Comparison of ENCODE assay signal across 11 mouse cellular contexts in genomic region chr5:122262104-122262503, GRCm38 (mm10). TPM values are rescaled to one million over a fixed set of nuclear protein-coding genes. Genes with fewer than 3 reads are reported as not detected.
DNase-seq lines count a peak whose midpoint lies in the region; ATAC-seq and TF ChIP-seq lines count a peak whose summit lies in the region.
"Had no signal": no experiment of that assay in that cellular context is flagged by ENCODE, and none has a peak within 500 bp of the region (broad histone marks: within the 10 kb centered on the region; RNA-seq: fewer than 3 reads in every experiment).

No protein-coding gene starts in this region.

- 53% methylated on average over 7 of the region's 7 CpGs for WGBS in midbrain, embryonic 10.5 days
- WGBS in midbrain, embryonic 15.5 days, result 53% methylated on average over 7 of the region's 7 CpGs
- WGBS in liver, embryonic 14.5 days (ENCODE audit: insufficient replicate concordance), result 19% methylated on average over 7 of the region's 7 CpGs

- no peak overlapping the region for H3K4me3 ChIP-seq in midbrain, embryonic 10.5 days
- no peak overlapping the region for H3K4me3 ChIP-seq in midbrain, embryonic 15.5 days
- no peak overlapping the region; the same call in 1 of the 2 replicates for H3K4me3 ChIP-seq in G1E (ENCODE audit: low read depth, low read length)
- H3K4me3 ChIP-seq in liver, embryonic 14.5 days (ENCODE audit: insufficient read depth in 1 of 2, low read depth in 2 of 2, low read length in 2 of 2), result no peak overlapping the region
- H3K4me3 ChIP-seq: kidney, embryonic 15.5 days; stomach, embryonic 15.5 days had no signal

- H3K4me1 ChIP-seq in midbrain, embryonic 10.5 days, result peaks cover 41% of the 10 kb centered on the region
- H3K4me1 ChIP-seq in midbrain, embryonic 15.5 days, result peaks cover 28% of the 10 kb centered on the region; the same call in 1 of the 2 replicates
- peaks cover 48% of the 10 kb centered on the region for H3K4me1 ChIP-seq in G1E (ENCODE audit: insufficient read depth, low read depth, low read length)
- peaks cover 7 to 12% of the 10 kb centered on the region in 2 experiments for H3K4me1 ChIP-seq in liver, embryonic 14.5 days (replicated peaks; ENCODE audit: control insufficient read depth in 2 of 2, insufficient read depth in 2 of 2, low read length in 1 of 2)

- peaks cover 42% of the 10 kb centered on the region for H3K36me3 ChIP-seq in midbrain, embryonic 10.5 days
- peaks cover 17% of the 10 kb centered on the region; the same call in 1 of the 2 replicates for H3K36me3 ChIP-seq in midbrain, embryonic 15.5 days (replicated peaks)
- H3K36me3 ChIP-seq in G1E (replicated peaks), result peaks cover 48% of the 10 kb centered on the region
- H3K36me3 ChIP-seq in liver, embryonic 14.5 days (replicated peaks; ENCODE audit: control insufficient read depth, insufficient read depth, low read depth), result no peaks in the 10 kb centered on the region; the same call in 1 of the 2 replicates

- H3K9ac ChIP-seq in midbrain, embryonic 15.5 days, result no peak overlapping the region
- no peak overlapping the region for H3K9ac ChIP-seq in liver, embryonic 14.5 days (replicated peaks)
- H3K9ac ChIP-seq: kidney, embryonic 15.5 days; stomach, embryonic 15.5 days had no signal

- no peaks in the 10 kb centered on the region for H3K27me3 ChIP-seq in midbrain, embryonic 10.5 days (ENCODE audit: low read depth, poor library complexity, severe bottlenecking)
- H3K27me3 ChIP-seq in midbrain, embryonic 15.5 days (replicated peaks), result no peaks in the 10 kb centered on the region
- H3K27me3 ChIP-seq in G1E (ENCODE audit: insufficient read depth, low read length), result no peaks in the 10 kb centered on the region
- no peaks in the 10 kb centered on the region for H3K27me3 ChIP-seq in liver, embryonic 14.5 days (ENCODE audit: control insufficient read depth, insufficient read depth, low read length)
- H3K27me3 ChIP-seq: kidney, embryonic 15.5 days; stomach, embryonic 15.5 days had no signal

- ATAC-seq in midbrain, embryonic 15.5 days (replicated peaks), result no peak
- 0 out of 2 replicates have a peak, but pooled peaks have one; percentile 18 for ATAC-seq in G1E (ENCODE audit: extremely low read depth, insufficient number of reproducible peaks, low FRiP score, poor library complexity, severe bottlenecking)
- ATAC-seq in liver, embryonic 14.5 days (ENCODE audit: insufficient read depth), result no peak

- no peak overlapping the region for H3K4me2 ChIP-seq in midbrain, embryonic 15.5 days
- H3K4me2 ChIP-seq in liver, embryonic 14.5 days (ENCODE audit: low read depth), result no peak overlapping the region
- H3K4me2 ChIP-seq: kidney, embryonic 15.5 days; stomach, embryonic 15.5 days had no signal

- no peak for DNase-seq in midbrain, embryonic 10.5 days (ENCODE audit: low spot score)
- no peak for DNase-seq in G1E (ENCODE audit: low spot score)
- no peak for DNase-seq in liver, embryonic 14.5 days (ENCODE audit: low read depth in 3 of 3, low spot score in 3 of 3)
- peak; percentile 54 for DNase-seq in thymus, postnatal 14 days
- no peak for DNase-seq in ovary, postnatal 36 days (ENCODE audit: low spot score)
- DNase-seq in heart, adult 9 months (ENCODE audit: low spot score in 2 of 2), result no peak
- DNase-seq: embryo, embryonic 11 days; heart, adult 11 months had no signal

- no peaks in the 10 kb centered on the region for H3K9me3 ChIP-seq in midbrain, embryonic 10.5 days (replicated peaks)
- no peaks in the 10 kb centered on the region for H3K9me3 ChIP-seq in midbrain, embryonic 15.5 days
- no peaks in the 10 kb centered on the region for H3K9me3 ChIP-seq in G1E (replicated peaks)
- no peaks in the 10 kb centered on the region for H3K9me3 ChIP-seq in liver, embryonic 14.5 days (ENCODE audit: control insufficient read depth, low read length)
- H3K9me3 ChIP-seq: kidney, embryonic 15.5 days; stomach, embryonic 15.5 days had no signal

- TF ChIP-seq EP300 in liver, embryonic 14.5 days (IDR thresholded peaks at IDR 0.05; ENCODE audit: low read depth), result no peak

- TF ChIP-seq CTCF in G1E (IDR thresholded peaks at IDR 0.05; ENCODE audit: low read depth, low read length), result no peak
- TF ChIP-seq CTCF in liver, embryonic 14.5 days (IDR thresholded peaks at IDR 0.05; ENCODE audit: low read depth), result peak; percentile 38

- 0 out of 2 replicates have a peak overlapping the region, but pooled peaks have one; percentile 33 for H3K27ac ChIP-seq in midbrain, embryonic 10.5 days (replicated peaks)
- no peak overlapping the region for H3K27ac ChIP-seq in midbrain, embryonic 15.5 days
- H3K27ac ChIP-seq in liver, embryonic 14.5 days, result no peak overlapping the region
- H3K27ac ChIP-seq: kidney, embryonic 15.5 days; stomach, embryonic 15.5 days had no signal

RNA-seq across cellular contexts. Expression of gene Tctn1, which starts 2.2 kb away (rescaled TPM):
- polyA plus RNA-seq in midbrain, embryonic 10.5 days (2016; fragmentation: Nextera tagmentation; extraction: Ambion mirVana), result 5.9 and 6.4 TPM in 2 replicates
- 6.1 TPM in 2 replicates for polyA plus RNA-seq in midbrain, embryonic 15.5 days (2015; fragmentation: Nextera tagmentation; extraction: Ambion mirVana)
- total RNA-seq in G1E (2014; fragmentation: Nextera tagmentation) (10.2 and 10.9 TPM in 2 replicates), G1E (2017) (5.0 and 6.3 TPM in 2 replicates)
- polyA plus RNA-seq in G1E (2012), result 12.0 TPM in 2 replicates
- 1.7 and 2.0 TPM in 2 replicates for polyA plus RNA-seq in liver, embryonic 14.5 days (2012; rRNA removed)
- polyA plus RNA-seq in liver, embryonic 14.5 days (2014; fragmentation: Nextera tagmentation; extraction: Ambion mirVana), result 0.50 and 0.58 TPM in 2 replicates

RNA-seq across cellular contexts. Expression of gene Pptc7, which starts 22.1 kb away (rescaled TPM):
- 7.3 and 7.7 TPM in 2 replicates for polyA plus RNA-seq in midbrain, embryonic 10.5 days (2016; fragmentation: Nextera tagmentation; extraction: Ambion mirVana)
- polyA plus RNA-seq in midbrain, embryonic 15.5 days (2015; fragmentation: Nextera tagmentation; extraction: Ambion mirVana), result 7.6 and 8.4 TPM in 2 replicates
- total RNA-seq in G1E (2014; fragmentation: Nextera tagmentation), result 11.3 and 12.5 TPM in 2 replicates
- total RNA-seq in G1E (2017), result 15.3 and 16.7 TPM in 2 replicates
- polyA plus RNA-seq in G1E (2012), result 10.6 and 11.4 TPM in 2 replicates
- polyA plus RNA-seq in liver, embryonic 14.5 days (2012; rRNA removed), result 3.5 and 3.6 TPM in 2 replicates
- 2.7 and 2.9 TPM in 2 replicates for polyA plus RNA-seq in liver, embryonic 14.5 days (2014; fragmentation: Nextera tagmentation; extraction: Ambion mirVana)

RNA-seq across cellular contexts. Expression of gene Hvcn1, which starts 55.5 kb away (rescaled TPM):
- polyA plus RNA-seq in midbrain, embryonic 10.5 days (2016; fragmentation: Nextera tagmentation; extraction: Ambion mirVana), result 17.7 TPM in 2 replicates
- 1.5 and 1.9 TPM in 2 replicates for polyA plus RNA-seq in midbrain, embryonic 15.5 days (2015; fragmentation: Nextera tagmentation; extraction: Ambion mirVana)
- total RNA-seq in G1E (2014; fragmentation: Nextera tagmentation) (0.24 and 1.6 TPM in 2 replicates), G1E (2017) (0.06 and 0.27 TPM in 2 replicates)
- polyA plus RNA-seq in G1E (2012), result 0.20 and 0.27 TPM in 2 replicates
- 1.2 and 1.3 TPM in 2 replicates for polyA plus RNA-seq in liver, embryonic 14.5 days (2012; rRNA removed)
- 1.5 and 1.6 TPM in 2 replicates for polyA plus RNA-seq in liver, embryonic 14.5 days (2014; fragmentation: Nextera tagmentation; extraction: Ambion mirVana)
